ENCODE assay signal across 8 mouse cellular contexts in genomic region chr7:45924429-45924816, GRCm38 (mm10). TPM values are rescaled to one million over a fixed set of nuclear protein-coding genes. Genes with fewer than 3 reads are reported as not detected.
DNase-seq lines count a peak whose midpoint lies in the region; ATAC-seq lines count a peak whose summit lies in the region.

No protein-coding gene starts in this region.

- H3K4me1 ChIP-seq in forebrain, embryonic 15.5 days, result peaks cover 21% of the 10 kb centered on the region

- 0 out of 2 replicates have a peak overlapping the region, but pooled peaks have one; percentile 89 for H3K27ac ChIP-seq in forebrain, embryonic 15.5 days (replicated peaks)

- no peak overlapping the region; the same call in 1 of the 2 replicates for H3K9ac ChIP-seq in forebrain, embryonic 15.5 days (replicated peaks)

- peak overlapping the region; percentile 66 for H3K4me2 ChIP-seq in forebrain, embryonic 15.5 days (replicated peaks)

- DNase-seq in ovary, postnatal 14 days (ENCODE audit: low spot score), result peak; percentile 38
- no peak for DNase-seq in ovary, postnatal 10 days (ENCODE audit: low spot score)
- peak; percentile 69 for DNase-seq in kidney, postnatal 10 days
- peak; percentile 39 for DNase-seq in lung, postnatal 36 days
- DNase-seq in testis, postnatal 10 days (ENCODE audit: low spot score), result peak; percentile 70
- no peak for DNase-seq in left cerebral cortex, postnatal 14 days (ENCODE audit: low spot score in 2 of 2)
- DNase-seq in cerebellum, adult 18-20 months, result no peak

- 17% methylated on average over 14 of the region's 14 CpGs for WGBS in forebrain, embryonic 15.5 days

- H3K27me3 ChIP-seq in forebrain, embryonic 15.5 days, result peaks cover 3% of the 10 kb centered on the region; the same call in 1 of the 2 replicates

- no peak for ATAC-seq in forebrain, embryonic 15.5 days (replicated peaks)

- peak overlapping the region; percentile 54 for H3K4me3 ChIP-seq in forebrain, embryonic 15.5 days

- H3K9me3 ChIP-seq in forebrain, embryonic 15.5 days, result no peaks in the 10 kb centered on the region

- no peaks in the 10 kb centered on the region for H3K36me3 ChIP-seq in forebrain, embryonic 15.5 days

- intact Hi-C loops in left cerebral cortex, postnatal 14 days (cut with DNase I), result loop anchor here (10.0 kb wide), 1 partner anchor 190 kb away; no protein-coding TSS in a partner anchor

RNA-seq across cellular contexts. Expression of gene Ccdc114, which starts 0.6 kb away (rescaled TPM):
- polyA plus RNA-seq in forebrain, embryonic 15.5 days (2015; fragmentation: Nextera tagmentation; extraction: Ambion mirVana), result 2.5 and 4.9 TPM in 2 replicates
- total RNA-seq in left cerebral cortex, postnatal 14 days (2021), result 1 to 10 TPM; 1.4 to 2.1 TPM

RNA-seq across cellular contexts. Expression of gene Emp3, which starts 3.2 kb away (rescaled TPM):
- polyA plus RNA-seq in forebrain, embryonic 15.5 days (2015; fragmentation: Nextera tagmentation; extraction: Ambion mirVana), result 17.2 and 18.5 TPM in 2 replicates
- 1 to 10 TPM; 5.3 to 5.6 TPM for total RNA-seq in left cerebral cortex, postnatal 14 days (2021)

RNA-seq across cellular contexts. Expression of gene Tmem143, which starts 27.7 kb away (rescaled TPM):
- 4.8 and 5.7 TPM in 2 replicates for polyA plus RNA-seq in forebrain, embryonic 15.5 days (2015; fragmentation: Nextera tagmentation; extraction: Ambion mirVana)
- total RNA-seq in left cerebral cortex, postnatal 14 days (2021), result 10 to 100 TPM; 22.1 to 25.7 TPM

RNA-seq across cellular contexts. Expression of gene Syngr4, which starts 27.9 kb away (rescaled TPM):
- polyA plus RNA-seq in forebrain, embryonic 15.5 days (2015; fragmentation: Nextera tagmentation; extraction: Ambion mirVana), result 0.33 TPM in 1 of 2 replicates, not detected in the other
- under 1 TPM; 0.36 to 0.53 TPM for total RNA-seq in left cerebral cortex, postnatal 14 days (2021)

RNA-seq across cellular contexts. Expression of gene Grin2d, which starts 46.2 kb away (rescaled TPM):
- polyA plus RNA-seq in forebrain, embryonic 15.5 days (2015; fragmentation: Nextera tagmentation; extraction: Ambion mirVana), result 0.84 and 0.92 TPM in 2 replicates
- 10 to 100 TPM; 21.2 to 22.3 TPM for total RNA-seq in left cerebral cortex, postnatal 14 days (2021)

Comparison
In these comparisons a context has a peak if more than half of its experiments do, and no peak if none do; other contexts are left out.
1. DNase-seq: peak in ovary, postnatal 14 days (single experiment), kidney, postnatal 10 days (single experiment), lung, postnatal 36 days (single experiment) and testis, postnatal 10 days (single experiment); none in ovary, postnatal 10 days (single experiment), left cerebral cortex, postnatal 14 days (0 of 2) and cerebellum, adult 18-20 months (0 of 2).